9 mouse cellular contexts compared by ENCODE assay signal in genomic region chr10:80586407-80587304, GRCm38 (mm10). TPM values are rescaled to one million over a fixed set of nuclear protein-coding genes. Genes with fewer than 3 reads are reported as not detected.
DNase-seq lines count a peak whose midpoint lies in the region; ATAC-seq and TF ChIP-seq lines count a peak whose summit lies in the region.
"Had no signal": no experiment of that assay in that cellular context is flagged by ENCODE, and none has a peak within 500 bp of the region (broad histone marks: within the 10 kb centered on the region; RNA-seq: fewer than 3 reads in every experiment).

No protein-coding gene starts in this region.

- no peaks in the 10 kb centered on the region for H3K27me3 ChIP-seq in neural tube, embryonic 11.5 days (ENCODE audit: control insufficient read depth, insufficient read depth, low read length)
- H3K27me3 ChIP-seq in intestine, postnatal 0 days (replicated peaks; ENCODE audit: control insufficient read depth, insufficient read depth, low read length), result no peaks in the 10 kb centered on the region
- no peaks in the 10 kb centered on the region for H3K27me3 ChIP-seq in small intestine, adult 2 months (ENCODE audit: control insufficient read depth, insufficient read depth, low read length)

- H3K4me1 ChIP-seq in neural tube, embryonic 11.5 days (ENCODE audit: control insufficient read depth, insufficient read depth, low read length), result peaks cover 14% of the 10 kb centered on the region
- peaks cover 9% of the 10 kb centered on the region; the same call in 1 of the 2 replicates for H3K4me1 ChIP-seq in intestine, postnatal 0 days (replicated peaks; ENCODE audit: control insufficient read depth, insufficient read depth, low read length)
- peaks cover 43% of the 10 kb centered on the region for H3K4me1 ChIP-seq in small intestine, adult 2 months (ENCODE audit: control insufficient read depth, insufficient read depth, insufficient read length, low read length)

- no peaks in the 10 kb centered on the region for H3K9me3 ChIP-seq in neural tube, embryonic 11.5 days (ENCODE audit: control insufficient read depth, low read length)
- H3K9me3 ChIP-seq in intestine, postnatal 0 days (ENCODE audit: control insufficient read depth), result no peaks in the 10 kb centered on the region

- intact Hi-C loops in heart, postnatal 25 days (cut with DNase I), result no loop called here

- no peak overlapping the region for H3K4me2 ChIP-seq in neural tube, embryonic 11.5 days (ENCODE audit: low read depth)
- peak overlapping the region; percentile 32 for H3K4me2 ChIP-seq in intestine, postnatal 0 days (replicated peaks; ENCODE audit: low read depth)

- H3K27ac ChIP-seq in neural tube, embryonic 11.5 days (ENCODE audit: low read depth, low read length), result peak overlapping the region; percentile 42; the same call in 1 of the 2 replicates
- peak overlapping the region; percentile 60 for H3K27ac ChIP-seq in intestine, postnatal 0 days (ENCODE audit: low read depth, low read length)
- H3K27ac ChIP-seq in small intestine, adult 2 months (ENCODE audit: insufficient read depth, low read depth, low read length), result peak overlapping the region; percentile 33

- TF ChIP-seq CTCF in intestine, postnatal 0 days (IDR thresholded peaks at IDR 0.05; ENCODE audit: low read depth), result no peak
- TF ChIP-seq CTCF in small intestine, adult 2 months (IDR thresholded peaks at IDR 0.05; ENCODE audit: extremely low read depth, insufficient read length, insufficient replicate concordance, low read depth, low read length), result no peak

- WGBS in neural tube, embryonic 11.5 days, result 99% methylated on average over 35 of the region's 51 CpGs
- WGBS in intestine, postnatal 0 days, result 88% methylated on average over 40 of the region's 51 CpGs
- 88% methylated on average over 44 of the region's 51 CpGs for WGBS in small intestine, adult 2 months

- no peak overlapping the region; the same call in 1 of the 2 replicates for H3K9ac ChIP-seq in neural tube, embryonic 11.5 days (ENCODE audit: low read length)
- H3K9ac ChIP-seq in intestine, postnatal 0 days (ENCODE audit: low read depth, low read length), result peak overlapping the region; percentile 34; the same call in 1 of the 2 replicates

- H3K36me3 ChIP-seq in neural tube, embryonic 11.5 days (ENCODE audit: control insufficient read depth, insufficient read depth, low read length), result peaks cover 2% of the 10 kb centered on the region
- H3K36me3 ChIP-seq in intestine, postnatal 0 days (ENCODE audit: control insufficient read depth, insufficient read depth), result peaks cover 41% of the 10 kb centered on the region; the same call in 1 of the 2 replicates
- H3K36me3 ChIP-seq in small intestine, adult 2 months (ENCODE audit: control insufficient read depth, insufficient read depth, low read length), result peaks cover 25% of the 10 kb centered on the region; the same call in 1 of the 2 replicates

- ATAC-seq in neural tube, embryonic 11.5 days (ENCODE audit: insufficient read depth, low FRiP score, low TSS enrichment), result no peak
- ATAC-seq in intestine, postnatal 0 days, result no peak
- ATAC-seq: CD4-positive, CD25-positive, alpha-beta regulatory T cell, adult 4 months had no signal

- no peak overlapping the region; the same call in 1 of the 2 replicates for H3K4me3 ChIP-seq in neural tube, embryonic 11.5 days (ENCODE audit: low read depth, low read length)
- H3K4me3 ChIP-seq in intestine, postnatal 0 days (ENCODE audit: low read depth, low read length), result no peak overlapping the region
- H3K4me3 ChIP-seq in small intestine, adult 2 months (ENCODE audit: low read depth, low read length), result peak overlapping the region; percentile 23

- DNase-seq in heart, adult 11 months, result peak; percentile 94
- no peak for DNase-seq in heart, postnatal 25 days (ENCODE audit: low spot score)
- no peak for DNase-seq in neural tube, embryonic 11.5 days (ENCODE audit: low spot score)
- no peak for DNase-seq in neural tube, embryonic 10.5 days (ENCODE audit: extremely low spot score, low spot score)
- no peak for DNase-seq in spleen, postnatal 14 days (ENCODE audit: low spot score in 2 of 2)
- DNase-seq in ovary, postnatal 36 days (ENCODE audit: low spot score), result no peak

- no peak for TF ChIP-seq POLR2A in small intestine, adult 2 months (IDR thresholded peaks at IDR 0.05; ENCODE audit: low read depth, low read length)

RNA-seq across cellular contexts. Expression of gene Abhd17a, which starts 3.5 kb away (rescaled TPM):
- total RNA-seq in heart, postnatal 25 days (2021), result 10 to 100 TPM; 50.1 to 51.1 TPM
- polyA plus RNA-seq in neural tube, embryonic 11.5 days (2014; fragmentation: Nextera tagmentation; extraction: Ambion mirVana), result 119 and 120 TPM in 2 replicates
- polyA plus RNA-seq in intestine, postnatal 0 days (2015; fragmentation: Nextera tagmentation; extraction: Ambion mirVana), result 116 and 117 TPM in 2 replicates
- 381 and 644 TPM in 2 replicates for polyA plus RNA-seq in small intestine, adult 2 months (2012; rRNA removed)

RNA-seq across cellular contexts. Expression of gene Klf16, which starts 9.5 kb away (rescaled TPM):
- total RNA-seq in heart, postnatal 25 days (2021), result 1 to 10 TPM; 3.0 to 4.5 TPM
- polyA plus RNA-seq in neural tube, embryonic 11.5 days (2014; fragmentation: Nextera tagmentation; extraction: Ambion mirVana), result 4.5 and 5.5 TPM in 2 replicates
- 4.8 and 5.3 TPM in 2 replicates for polyA plus RNA-seq in intestine, postnatal 0 days (2015; fragmentation: Nextera tagmentation; extraction: Ambion mirVana)
- polyA plus RNA-seq in small intestine, adult 2 months (2012; rRNA removed), result 18.4 and 33.2 TPM in 2 replicates

RNA-seq across cellular contexts. Expression of gene Scamp4, which starts 16.0 kb away (rescaled TPM):
- total RNA-seq in heart, postnatal 25 days (2021), result 10 to 100 TPM; 21.0 to 21.7 TPM
- polyA plus RNA-seq in neural tube, embryonic 11.5 days (2014; fragmentation: Nextera tagmentation; extraction: Ambion mirVana), result 72.1 and 77.7 TPM in 2 replicates
- polyA plus RNA-seq in intestine, postnatal 0 days (2015; fragmentation: Nextera tagmentation; extraction: Ambion mirVana), result 86.5 and 88.5 TPM in 2 replicates
- polyA plus RNA-seq in small intestine, adult 2 months (2012; rRNA removed), result 84.0 and 130 TPM in 2 replicates

RNA-seq across cellular contexts. Expression of gene Adat3, which starts 16.0 kb away (rescaled TPM):
- total RNA-seq in heart, postnatal 25 days (2021), result 1 to 10 TPM in 1 of 2 experiments, under 1 TPM in 1; 0.84 to 1.2 TPM
- 8.0 and 10.9 TPM in 2 replicates for polyA plus RNA-seq in neural tube, embryonic 11.5 days (2014; fragmentation: Nextera tagmentation; extraction: Ambion mirVana)
- 5.4 and 6.6 TPM in 2 replicates for polyA plus RNA-seq in intestine, postnatal 0 days (2015; fragmentation: Nextera tagmentation; extraction: Ambion mirVana)
- polyA plus RNA-seq in small intestine, adult 2 months (2012; rRNA removed), result 18.2 and 23.9 TPM in 2 replicates

RNA-seq across cellular contexts. Expression of gene Gm49322, which starts 19.2 kb away (rescaled TPM):
- under 1 TPM; 0.52 to 0.59 TPM for total RNA-seq in heart, postnatal 25 days (2021)
- 2.4 and 3.1 TPM in 2 replicates for polyA plus RNA-seq in neural tube, embryonic 11.5 days (2014; fragmentation: Nextera tagmentation; extraction: Ambion mirVana)
- polyA plus RNA-seq in intestine, postnatal 0 days (2015; fragmentation: Nextera tagmentation; extraction: Ambion mirVana), result 2.3 and 2.6 TPM in 2 replicates
- 1.3 and 2.2 TPM in 2 replicates for polyA plus RNA-seq in small intestine, adult 2 months (2012; rRNA removed)
